Comparison of ENCODE assay signal across 9 mouse cellular contexts in the genomic region with DNA sequence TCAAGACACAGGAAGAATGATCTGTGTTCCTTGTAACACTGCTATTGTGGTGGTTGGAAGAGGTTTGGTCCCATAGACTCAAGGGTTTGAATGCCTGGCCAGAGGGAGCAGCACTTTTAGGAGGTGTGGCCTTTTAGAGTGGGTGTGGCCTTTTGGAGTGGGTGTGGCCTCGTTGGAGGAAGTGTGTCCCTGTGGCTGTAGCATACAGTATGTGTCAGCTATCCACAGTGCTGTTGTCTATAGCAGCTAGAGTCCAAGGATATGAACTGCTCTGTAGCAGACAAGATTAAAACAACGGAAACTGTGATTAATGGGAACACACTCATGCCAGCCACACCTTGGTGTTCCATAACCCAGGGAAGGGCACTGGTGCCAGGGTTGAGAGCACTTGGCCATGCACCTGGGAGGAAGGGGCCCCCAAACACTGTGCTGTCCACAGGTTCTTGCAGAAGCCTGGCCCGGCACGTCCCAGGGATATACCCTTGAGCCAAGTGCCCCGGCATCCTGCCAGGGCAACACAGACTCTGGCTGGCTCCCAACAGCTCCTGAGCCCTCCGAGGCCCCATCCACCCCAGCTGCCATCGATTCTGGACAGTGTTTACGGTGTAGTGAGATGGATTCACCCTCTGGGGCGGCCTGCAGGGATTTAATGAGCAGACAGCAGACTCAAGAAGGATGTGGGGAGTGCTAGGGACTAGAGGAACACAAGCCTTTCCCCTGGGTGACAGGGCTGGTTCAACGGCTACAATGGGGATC. TPM values are rescaled to one million over a fixed set of nuclear protein-coding genes. Genes with fewer than 3 reads are reported as not detected.
DNase-seq lines count a peak whose midpoint lies in the region; ATAC-seq lines count a peak whose summit lies in the region.
"Had no signal": no experiment of that assay in that cellular context is flagged by ENCODE, and none has a peak within 500 bp of the region (broad histone marks: within the 10 kb centered on the region; RNA-seq: fewer than 3 reads in every experiment).

No protein-coding gene starts in this region.

- no peak overlapping the region for H3K27ac ChIP-seq in forebrain, embryonic 14.5 days (ENCODE audit: low read depth, low read length)
- no peak overlapping the region for H3K27ac ChIP-seq in forebrain, embryonic 10.5 days
- peak overlapping the region; percentile 48; the same call in 1 of the 2 replicates for H3K27ac ChIP-seq in heart, embryonic 10.5 days
- H3K27ac ChIP-seq in liver, embryonic 16.5 days (ENCODE audit: low read length) = no peak overlapping the region
- H3K27ac ChIP-seq in stomach, embryonic 16.5 days (ENCODE audit: low read length) = peak overlapping the region; percentile 73

- H3K4me1 ChIP-seq in forebrain, embryonic 14.5 days (ENCODE audit: control insufficient read depth, insufficient read depth, low read length) = no peaks in the 10 kb centered on the region
- no peaks in the 10 kb centered on the region for H3K4me1 ChIP-seq in forebrain, embryonic 10.5 days
- peaks cover 50% of the 10 kb centered on the region for H3K4me1 ChIP-seq in heart, embryonic 10.5 days
- H3K4me1 ChIP-seq in liver, embryonic 16.5 days (ENCODE audit: control insufficient read depth, low read depth, low read length) = no peaks in the 10 kb centered on the region
- H3K4me1 ChIP-seq in stomach, embryonic 16.5 days (ENCODE audit: control insufficient read depth, insufficient read depth, low read length) = peaks cover 19% of the 10 kb centered on the region; the same call in 1 of the 2 replicates

- H3K9ac ChIP-seq in forebrain, embryonic 14.5 days (ENCODE audit: low read length) = no peak overlapping the region
- no peak overlapping the region for H3K9ac ChIP-seq in liver, embryonic 16.5 days (ENCODE audit: low read depth, low read length)
- H3K9ac ChIP-seq in stomach, embryonic 16.5 days (ENCODE audit: low read length) = no peak overlapping the region

- DNase-seq in forebrain, embryonic 14.5 days (ENCODE audit: low spot score) = peak; percentile 29
- DNase-seq in forebrain, embryonic 10.5 days (ENCODE audit: extremely low spot score, low spot score) = no peak
- DNase-seq in thymus, postnatal 4 days = peak; percentile 39
- no peak for DNase-seq in thymus, adult 18-20 months
- no peak for DNase-seq in heart, embryonic 10.5 days (ENCODE audit: low spot score)

- WGBS in forebrain, embryonic 14.5 days = 66% methylated on average over 10 of the region's 10 CpGs
- 84% methylated on average over 10 of the region's 10 CpGs for WGBS in forebrain, embryonic 10.5 days
- 77% methylated on average over 10 of the region's 10 CpGs for WGBS in heart, embryonic 10.5 days
- 45% methylated on average over 10 of the region's 10 CpGs for WGBS in liver, embryonic 16.5 days (ENCODE audit: insufficient replicate concordance)
- 42% methylated on average over 10 of the region's 10 CpGs for WGBS in stomach, embryonic 16.5 days

- no peak overlapping the region for H3K4me2 ChIP-seq in forebrain, embryonic 14.5 days (ENCODE audit: low read length)
- no peak overlapping the region for H3K4me2 ChIP-seq in liver, embryonic 16.5 days (ENCODE audit: low read depth, low read length)
- no peak overlapping the region; the same call in 1 of the 2 replicates for H3K4me2 ChIP-seq in stomach, embryonic 16.5 days (ENCODE audit: low read depth, low read length)

- no peak overlapping the region for H3K4me3 ChIP-seq in forebrain, embryonic 14.5 days (ENCODE audit: low read depth, low read length)
- no peak overlapping the region for H3K4me3 ChIP-seq in forebrain, embryonic 10.5 days
- H3K4me3 ChIP-seq in heart, embryonic 10.5 days = no peak overlapping the region
- H3K4me3 ChIP-seq in liver, embryonic 16.5 days (ENCODE audit: low read depth, low read length) = no peak overlapping the region
- no peak overlapping the region for H3K4me3 ChIP-seq in stomach, embryonic 16.5 days (replicated peaks; ENCODE audit: low read length)
- H3K4me3 ChIP-seq: erythroblast, embryonic 14.5 days had no signal

- H3K9me3 ChIP-seq in forebrain, embryonic 14.5 days (replicated peaks; ENCODE audit: control insufficient read depth, low read length) = no peaks in the 10 kb centered on the region
- no peaks in the 10 kb centered on the region for H3K9me3 ChIP-seq in forebrain, embryonic 10.5 days
- H3K9me3 ChIP-seq in heart, embryonic 10.5 days = no peaks in the 10 kb centered on the region
- no peaks in the 10 kb centered on the region for H3K9me3 ChIP-seq in liver, embryonic 16.5 days (replicated peaks; ENCODE audit: control insufficient read depth, low read length)
- no peaks in the 10 kb centered on the region for H3K9me3 ChIP-seq in stomach, embryonic 16.5 days (replicated peaks; ENCODE audit: control insufficient read depth, low read length)

- H3K27me3 ChIP-seq in forebrain, embryonic 14.5 days (replicated peaks; ENCODE audit: control insufficient read depth, insufficient read depth, low read length) = no peaks in the 10 kb centered on the region
- H3K27me3 ChIP-seq in forebrain, embryonic 10.5 days (ENCODE audit: poor library complexity, severe bottlenecking) = no peaks in the 10 kb centered on the region
- H3K27me3 ChIP-seq in heart, embryonic 10.5 days (ENCODE audit: insufficient read depth, poor library complexity, severe bottlenecking) = no peaks in the 10 kb centered on the region
- H3K27me3 ChIP-seq in liver, embryonic 16.5 days (ENCODE audit: control insufficient read depth, insufficient read depth, low read depth, low read length) = no peaks in the 10 kb centered on the region
- no peaks in the 10 kb centered on the region for H3K27me3 ChIP-seq in stomach, embryonic 16.5 days (ENCODE audit: control insufficient read depth, insufficient read depth, low read length)

- ATAC-seq in forebrain, embryonic 14.5 days = no peak
- ATAC-seq in liver, embryonic 16.5 days (ENCODE audit: low read depth) = peak; percentile 37; the same call in 1 of the 2 replicates
- peak; percentile 70; the same call in 1 of the 2 replicates for ATAC-seq in stomach, embryonic 16.5 days (ENCODE audit: insufficient read depth, low FRiP score)
- no peak; the same call in 1 of the 2 replicates for ATAC-seq in monocyte, adult 5-6 weeks (replicated peaks; ENCODE audit: insufficient number of reproducible peaks, low FRiP score, low TSS enrichment, poor library complexity, severe bottlenecking)

- H3K36me3 ChIP-seq in forebrain, embryonic 14.5 days (ENCODE audit: control insufficient read depth, insufficient read depth, low read length) = no peaks in the 10 kb centered on the region
- no peaks in the 10 kb centered on the region for H3K36me3 ChIP-seq in forebrain, embryonic 10.5 days (replicated peaks)
- H3K36me3 ChIP-seq in heart, embryonic 10.5 days = no peaks in the 10 kb centered on the region
- no peaks in the 10 kb centered on the region for H3K36me3 ChIP-seq in liver, embryonic 16.5 days (ENCODE audit: control insufficient read depth, insufficient read depth)
- H3K36me3 ChIP-seq in stomach, embryonic 16.5 days (ENCODE audit: control insufficient read depth, insufficient read depth, low read length) = no peaks in the 10 kb centered on the region

RNA-seq across cellular contexts. Expression of gene Adarb1, which starts 46.3 kb away (rescaled TPM):
- polyA plus RNA-seq in forebrain, embryonic 14.5 days (2014; fragmentation: Nextera tagmentation; extraction: Ambion mirVana) = 7.8 and 10.3 TPM in 2 replicates
- polyA plus RNA-seq in forebrain, embryonic 10.5 days (2016; fragmentation: Nextera tagmentation; extraction: Ambion mirVana) = 6.3 and 7.1 TPM in 2 replicates
- polyA plus RNA-seq in heart, embryonic 10.5 days (2016; fragmentation: Nextera tagmentation; extraction: Ambion mirVana) = 9.2 and 9.9 TPM in 2 replicates
- polyA plus RNA-seq in liver, embryonic 16.5 days (2015; fragmentation: Nextera tagmentation; extraction: Ambion mirVana) = 1.1 and 1.5 TPM in 2 replicates
- 6.3 and 8.4 TPM in 2 replicates for polyA plus RNA-seq in stomach, embryonic 16.5 days (2015; fragmentation: Nextera tagmentation; extraction: Ambion mirVana)
- total RNA-seq in monocyte, adult 5-6 weeks (2017) = 0.11 to 1.6 TPM (median 0.38 TPM) in 3 replicates
- polyA plus RNA-seq: erythroblast, embryonic 14.5 days had no signal

RNA-seq across cellular contexts. Expression of gene Fam207a, which starts 51.2 kb away (rescaled TPM):
- 33.8 and 36.9 TPM in 2 replicates for polyA plus RNA-seq in forebrain, embryonic 14.5 days (2014; fragmentation: Nextera tagmentation; extraction: Ambion mirVana)
- polyA plus RNA-seq in forebrain, embryonic 10.5 days (2016; fragmentation: Nextera tagmentation; extraction: Ambion mirVana) = 41.2 and 43.2 TPM in 2 replicates
- polyA plus RNA-seq in heart, embryonic 10.5 days (2016; fragmentation: Nextera tagmentation; extraction: Ambion mirVana) = 30.7 and 45.6 TPM in 2 replicates
- polyA plus RNA-seq in liver, embryonic 16.5 days (2015; fragmentation: Nextera tagmentation; extraction: Ambion mirVana) = 12.1 and 13.8 TPM in 2 replicates
- 29.7 and 31.0 TPM in 2 replicates for polyA plus RNA-seq in stomach, embryonic 16.5 days (2015; fragmentation: Nextera tagmentation; extraction: Ambion mirVana)
- total RNA-seq in monocyte, adult 5-6 weeks (2017) = 24.9 to 35.4 TPM (median 27.8 TPM) in 3 replicates

Comparison
In these comparisons a context has a peak if more than half of its experiments do, and no peak if none do; other contexts are left out.
1. DNase-seq: peak in forebrain, embryonic 14.5 days (single experiment) and thymus, postnatal 4 days (single experiment); none in forebrain, embryonic 10.5 days (single experiment), thymus, adult 18-20 months (0 of 2) and heart, embryonic 10.5 days (single experiment).
2. ATAC-seq: peak in liver, embryonic 16.5 days (single experiment) and stomach, embryonic 16.5 days (single experiment); none in forebrain, embryonic 14.5 days (single experiment) and monocyte, adult 5-6 weeks (single experiment).
3. H3K27ac ChIP-seq: peak in heart, embryonic 10.5 days (single experiment) and stomach, embryonic 16.5 days (single experiment); none in forebrain, embryonic 14.5 days (single experiment), forebrain, embryonic 10.5 days (single experiment) and liver, embryonic 16.5 days (single experiment).